Mouse (Mus musculus) cerebellum, adult 2 months (tissue): ENCODE measurements at regions not wholly inside any gene's neighbourhood (a gene's known extent, or its start where the extent isn't known, plus 50 kb on each side); places are given as distances from the start of the nearest gene placed in this dataset.

Experiments used
- CTCF ChIP-seq: fragments of 200-500 bp; IDR thresholded peaks from 2 replicates; pipeline ENCODE4 v1.5.1; 2011; ENCODE audit warnings: low read depth, mild to moderate bottlenecking, control low read depth, low read length, moderate library complexity, borderline replicate concordance; ENCODE audit not compliant: insufficient read depth
- POLR2A ChIP-seq: fragments of 200-500 bp; IDR thresholded peaks from 2 replicates; pipeline ENCODE4 v1.6.1; 2011; ENCODE audit warnings: low read length, control low read depth, borderline replicate concordance; ENCODE audit not compliant: insufficient read depth

- no peak for TF ChIP-seq CTCF
- TF ChIP-seq POLR2A: no peak
These were observed 203.0 kb downstream of the Enc1 start for GRCm38 (mm10) chr13:97443731-97444428.
